Mouse (Mus musculus) forebrain, embryonic 11.5 days (tissue): Measurements from ENCODE around the gene Gp5. TPM values are rescaled to one million over a fixed set of nuclear protein-coding genes. Genes with fewer than 3 reads are reported as not detected.
A peak's percentile ranks its signal among the peaks of the same experiment; 100 is the strongest.

Experiments
- ATAC-seq: fragments of 200-750 bp; cut with Nextera tagmentation; replicated peaks from 2 replicates; pipeline ENCODE4 v1.8.0; 2017; ENCODE audit warnings: moderate TSS enrichment; ENCODE audit not compliant: low FRiP score
- DNase-seq: peaks from one replicate; pipeline ENCODE4 v3.0.0-alpha.2; 2017; ENCODE audit warnings: low spot score
- H3K27ac ChIP-seq: fragments of 300-500 bp; sonication (generic); 2 replicates; pipeline ENCODE4 v1.5.1; 2014; ENCODE audit warnings: low read depth, low read length
- H3K27me3 ChIP-seq: fragments of 300-500 bp; sonication (generic); 2 replicates; pipeline ENCODE4 v1.6.1; 2014; ENCODE audit warnings: mild to moderate bottlenecking, low read length, mixed read lengths; ENCODE audit not compliant: control insufficient read depth, insufficient read depth
- H3K36me3 ChIP-seq: fragments of 300-500 bp; sonication (generic); 2 replicates; pipeline ENCODE4 v1.6.1; 2014; ENCODE audit warnings: mild to moderate bottlenecking, low read length, moderate library complexity, mixed read lengths; ENCODE audit not compliant: control insufficient read depth, insufficient read depth
- H3K4me1 ChIP-seq: fragments of 300-500 bp; sonication (generic); replicated peaks from 2 replicates; pipeline ENCODE4 v1.6.1; 2014; ENCODE audit warnings: low read length, mixed read lengths; ENCODE audit not compliant: control insufficient read depth, insufficient read depth
- H3K4me2 ChIP-seq: fragments of 300-500 bp; sonication (generic); 2 replicates; pipeline ENCODE4 v1.6.1; 2014; ENCODE audit warnings: low read depth, mild to moderate bottlenecking, low read length, moderate library complexity, mixed read lengths; ENCODE audit not compliant: severe bottlenecking
- H3K4me3 ChIP-seq: fragments of 300-500 bp; sonication (generic); 2 replicates; pipeline ENCODE4 v1.5.1; 2014; ENCODE audit warnings: low read depth, low read length
- H3K9ac ChIP-seq: fragments of 300-500 bp; sonication (generic); 2 replicates; pipeline ENCODE4 v1.6.1; 2014; ENCODE audit warnings: low read length
- H3K9me3 ChIP-seq: fragments of 300-500 bp; sonication (generic); 2 replicates; pipeline ENCODE4 v1.6.1; 2016; ENCODE audit warnings: low read length, mixed read lengths; ENCODE audit not compliant: control insufficient read depth
- WGBS: fragments of 180-500 bp; shearing (Covaris S2); extraction: QIAGEN DNeasy Blood & Tissue Kit; methylation state at CpG from one replicate; pipeline ENCODE4 v1.1.7; 2014; 5-methylcytosine and 5-hydroxymethylcytosine counted together
- polyA plus RNA-seq: library from polyadenylated mRNA; unstranded; fragments of >200 nt; fragmentation: Nextera tagmentation; extraction: Ambion mirVana; gene quantifications from 2 replicates; pipeline ENCODE4 v1.2.1, GENCODE M21; 2014

The Gp5 gene
- polyA plus RNA-seq, 1 experiment from 2014 or later = 2.0 TPM

- Histone ChIP-seq H3K27ac (no peak overlapping the region), H3K9ac (no peak overlapping the region), H3K4me3 (no peak overlapping the region), H3K4me2 (no peak overlapping the region), H3K4me1 (peaks cover 4% of the 10 kb centered on the region; the same call in 1 of the 2 replicates), H3K9me3 (no peaks in the 10 kb centered on the region), H3K27me3 (peaks cover 20% of the 10 kb centered on the region), H3K36me3 (no peaks in the 10 kb centered on the region)
- WGBS = 48% methylated on average over 4 of the region's 4 CpGs
- no peak for ATAC-seq
- no peak for DNase-seq
Observed at GRCm38 (mm10) chr16:30285701-30286100, 24.9 kb downstream of the Gp5 start.

- Histone ChIP-seq H3K27me3 (peaks cover 20% of the 10 kb centered on the region), H3K9me3 (no peaks in the 10 kb centered on the region), H3K27ac (no peak overlapping the region), H3K9ac (peak overlapping the region; percentile 37), H3K4me1 (peaks cover 4% of the 10 kb centered on the region; the same call in 1 of the 2 replicates), H3K4me3 (peak overlapping the region; percentile 11; the same call in 1 of the 2 replicates), H3K4me2 (peak overlapping the region; percentile 38), H3K36me3 (no peaks in the 10 kb centered on the region)
- DNase-seq (peak; percentile 85), ATAC-seq (peak; percentile 65)
- WGBS = 2% methylated on average over 15 of the region's 15 CpGs
Observed at GRCm38 (mm10) chr16:30283743-30284337, 26.7 kb downstream of the Gp5 start.

- peaks cover 4% of the 10 kb centered on the region; the same call in 1 of the 2 replicates for H3K4me1 ChIP-seq
- peak within 1 kb of the TSS; percentile 19; the same call in 1 of the 2 replicates for H3K4me3 ChIP-seq
- DNase-seq (peak; percentile 78), ATAC-seq (peak; percentile 49; the same call in 1 of the 2 replicates)
- H3K27ac ChIP-seq = no peak within 1 kb of the TSS
- peak within 1 kb of the TSS; percentile 47 for H3K4me2 ChIP-seq
- no peaks in the 10 kb centered on the region for H3K36me3 ChIP-seq
- peaks cover 20% of the 10 kb centered on the region for H3K27me3 ChIP-seq
- no peaks in the 10 kb centered on the region for H3K9me3 ChIP-seq
- peak within 1 kb of the TSS; percentile 37 for H3K9ac ChIP-seq
- 6% methylated on average over 34 of the region's 34 CpGs for WGBS
Observed at GRCm38 (mm10) chr16:30282844-30283495, 27.6 kb downstream of the Gp5 start, which contains the start of gene Lrrc15. Gene Lrrc15, minus strand, starts transcription at chr16:30283256.

- DNase-seq = no peak
- 6% methylated on average over 4 of the region's 4 CpGs for WGBS
Observed at GRCm38 (mm10) chr16:30280676-30281297, 29.8 kb downstream of the Gp5 start.

GRCm38 (mm10) chr16:30278406-30278805, 32.2 kb downstream of the Gp5 start:
- ATAC-seq (no peak), DNase-seq (no peak)
- Histone ChIP-seq H3K27me3 (peaks cover 12% of the 10 kb centered on the region), H3K4me2 (no peak overlapping the region), H3K9me3 (no peaks in the 10 kb centered on the region), H3K27ac (no peak overlapping the region), H3K4me1 (0 out of 2 replicates have a peak, but pooled peaks cover 2% of the 10 kb centered on the region), H3K36me3 (no peaks in the 10 kb centered on the region), H3K9ac (no peak overlapping the region), H3K4me3 (no peak overlapping the region)
- 83% methylated on average over 11 of the region's 11 CpGs for WGBS

More at GRCm38 (mm10) chr16:30280676-30281297, 29.8 kb downstream of the Gp5 start:
- Histone ChIP-seq H3K4me2 (no peak overlapping the region), H3K4me3 (no peak overlapping the region), H3K9ac (no peak overlapping the region), H3K9me3 (no peaks in the 10 kb centered on the region), H3K27ac (no peak overlapping the region), H3K4me1 (peaks cover 4% of the 10 kb centered on the region; the same call in 1 of the 2 replicates), H3K27me3 (peaks cover 20% of the 10 kb centered on the region), H3K36me3 (no peaks in the 10 kb centered on the region)
- ATAC-seq = no peak

GRCm38 (mm10) chr16:30275558-30276340, 34.8 kb downstream of the Gp5 start:
- Histone ChIP-seq H3K36me3 (no peaks in the 10 kb centered on the region), H3K4me3 (no peak overlapping the region), H3K27me3 (no peaks in the 10 kb centered on the region), H3K4me1 (no peaks in the 10 kb centered on the region), H3K9ac (no peak overlapping the region), H3K9me3 (no peaks in the 10 kb centered on the region), H3K27ac (no peak overlapping the region), H3K4me2 (no peak overlapping the region)
- whole genome bisulfite sequencing = 87% methylated on average over 15 of the region's 15 CpGs
- no peak for ATAC-seq
- DNase-seq = no peak

GRCm38 (mm10) chr16:30273065-30273464, 37.5 kb downstream of the Gp5 start:
- ATAC-seq = no peak
- WGBS = 94% methylated on average over 8 of the region's 8 CpGs

GRCm38 (mm10) chr16:30271941-30272595, 38.5 kb downstream of the Gp5 start:
- DNase-seq = no peak
- Histone ChIP-seq H3K4me2 (no peak overlapping the region), H3K36me3 (no peaks in the 10 kb centered on the region), H3K27ac (no peak overlapping the region), H3K9me3 (no peaks in the 10 kb centered on the region), H3K27me3 (no peaks in the 10 kb centered on the region), H3K9ac (no peak overlapping the region), H3K4me1 (no peaks in the 10 kb centered on the region), H3K4me3 (no peak overlapping the region)
- 70% methylated on average over 6 of the region's 6 CpGs for whole genome bisulfite sequencing
- no peak for ATAC-seq

More at GRCm38 (mm10) chr16:30273065-30273464, 37.5 kb downstream of the Gp5 start:
- H3K9me3 ChIP-seq = no peaks in the 10 kb centered on the region
- H3K4me2 ChIP-seq = no peak overlapping the region
- H3K4me3 ChIP-seq = no peak overlapping the region
- no peak overlapping the region for H3K9ac ChIP-seq
- H3K27ac ChIP-seq = no peak overlapping the region
- DNase-seq = no peak
- H3K36me3 ChIP-seq = no peaks in the 10 kb centered on the region
- H3K4me1 ChIP-seq = no peaks in the 10 kb centered on the region
- no peaks in the 10 kb centered on the region for H3K27me3 ChIP-seq
